Mouse (Mus musculus) brain, embryonic 14.5 days (tissue): ENCODE measurements around the gene Ormdl3.

Experiments
- CTCF ChIP-seq: fragments of 200-500 bp; IDR thresholded peaks from 2 replicates; pipeline ENCODE4 v1.5.1; 2012; ENCODE audit warnings: inconsistent platforms, mild to moderate bottlenecking, moderate library complexity, borderline replicate concordance; ENCODE audit not compliant: insufficient read depth, insufficient read length; ENCODE audit errors: extremely low read depth
- POLR2A ChIP-seq: fragments of 200-500 bp; IDR thresholded peaks from 2 replicates; pipeline ENCODE4 v1.6.1; 2012; ENCODE audit warnings: mild to moderate bottlenecking, inconsistent platforms, borderline replicate concordance; ENCODE audit not compliant: poor library complexity, insufficient read depth, insufficient read length, severe bottlenecking; ENCODE audit errors: extremely low read depth

- no peak for TF ChIP-seq POLR2A
- no peak for TF ChIP-seq CTCF
These were observed 15.0 kb upstream of the Ormdl3 start for GRCm38 (mm10) chr11:98602090-98602690.
